Mouse (Mus musculus) monocyte, adult 5-6 weeks (primary cell): ENCODE results near the gene Fam173a. TPM values are rescaled to one million over a fixed set of nuclear protein-coding genes. Genes with fewer than 3 reads are reported as not detected.
"Not testable (repeated sequence)": the region's sequence is repeated elsewhere in the genome, so short reads cannot be mapped to it uniquely, and the experiment has no call there.

Experiments used
- ATAC-seq: fragments of 153-309, 156-312 bp; replicated peaks from 2 replicates; pipeline ENCODE4 v1.8.0; 2017; ENCODE audit warnings: mild to moderate bottlenecking; ENCODE audit not compliant: low TSS enrichment, insufficient number of reproducible peaks, severe bottlenecking, poor library complexity, low FRiP score
- total RNA-seq: library from RNA; stranded (forward); fragments of 200-1000, 200-491, 200-594 nt; gene quantifications from 3 replicates; pipeline ENCODE4 v1.2.3, GENCODE M21; 2017

Fam173a gene
- total RNA-seq, 1 experiment from 2014 or later, result 30.7 TPM

- no peak for ATAC-seq
Measured at GRCm38 (mm10) chr17:25777948-25778347, 14.8 kb downstream of the Fam173a start.

GRCm38 (mm10) chr17:25775318-25776062 is 17.2 kb downstream of the Fam173a start:
- no peak for ATAC-seq

GRCm38 (mm10) chr17:25773549-25774120 is 19.1 kb downstream of the Fam173a start, which contains the start of gene Narfl:
TSS of gene Narfl (plus strand) at chr17:25773776.
- peak; percentile 97 for ATAC-seq

GRCm38 (mm10) chr17:25769331-25769730 is 23.4 kb downstream of the Fam173a start:
- ATAC-seq, result no peak

GRCm38 (mm10) chr17:25765886-25766285 is 26.8 kb downstream of the Fam173a start:
- ATAC-seq, result no peak

- no peak for ATAC-seq
Measured at GRCm38 (mm10) chr17:25762591-25762990, 30.1 kb downstream of the Fam173a start.

GRCm38 (mm10) chr17:25761561-25761970 is 31.1 kb downstream of the Fam173a start:
- ATAC-seq, result no peak

GRCm38 (mm10) chr17:25760148-25760547 is 32.6 kb downstream of the Fam173a start:
- no peak for ATAC-seq

- ATAC-seq, result no peak
Measured at GRCm38 (mm10) chr17:25757691-25758090, 35.0 kb downstream of the Fam173a start.

GRCm38 (mm10) chr17:25756378-25757242 is 36.1 kb downstream of the Fam173a start:
- ATAC-seq, result no peak

- ATAC-seq, result no peak
Measured at GRCm38 (mm10) chr17:25755627-25756377, 36.9 kb downstream of the Fam173a start.

- no peak for ATAC-seq
Measured at GRCm38 (mm10) chr17:25755086-25755485, 37.6 kb downstream of the Fam173a start.

GRCm38 (mm10) chr17:25754241-25754640 is 38.5 kb downstream of the Fam173a start, which contains the start of gene Msln:
TSS of gene Msln (minus strand) at chr17:25754378.
- ATAC-seq, result no peak

- no peak for ATAC-seq
Measured at GRCm38 (mm10) chr17:25751446-25751845, 41.3 kb downstream of the Fam173a start.

- no peak for ATAC-seq
Measured at GRCm38 (mm10) chr17:25749314-25749713, 43.4 kb downstream of the Fam173a start.

GRCm38 (mm10) chr17:25748238-25748637 is 44.5 kb downstream of the Fam173a start:
- no peak for ATAC-seq

GRCm38 (mm10) chr17:25744311-25744710 is 48.4 kb downstream of the Fam173a start:
- ATAC-seq, result no peak

- no peak for ATAC-seq
Measured at GRCm38 (mm10) chr17:25743831-25744230, 48.9 kb downstream of the Fam173a start.

- not testable (repeated sequence) for ATAC-seq
Measured at GRCm38 (mm10) chr17:25741471-25741870, 51.2 kb downstream of the Fam173a start.
